Mouse (Mus musculus) bone marrow macrophage, adult 2 months (primary cell): Measurements from ENCODE around the gene Gcgr. TPM values are rescaled to one million over a fixed set of nuclear protein-coding genes. Genes with fewer than 3 reads are reported as not detected.

Experiments
- H3K27ac ChIP-seq: 2 replicates; pipeline ENCODE4 v1.5.1; 2012; ENCODE audit warnings: low read depth, low read length; ENCODE audit not compliant: insufficient read depth
- H3K4me1 ChIP-seq: 2 replicates; pipeline ENCODE4 v1.6.1; 2012; ENCODE audit warnings: low read length; ENCODE audit not compliant: control insufficient read depth, insufficient read depth
- H3K4me3 ChIP-seq: 2 replicates; pipeline ENCODE4 v1.5.1; 2012; ENCODE audit warnings: mild to moderate bottlenecking, low read length, moderate library complexity; ENCODE audit not compliant: insufficient read depth
- CTCF ChIP-seq: IDR thresholded peaks from 2 replicates; pipeline ENCODE4 v1.5.1; 2012; ENCODE audit warnings: low read depth, mild to moderate bottlenecking, low read length, moderate library complexity
- POLR2A ChIP-seq: IDR thresholded peaks from 2 replicates; pipeline ENCODE4 v1.6.1; 2012; ENCODE audit warnings: mild to moderate bottlenecking, low read depth, low read length, borderline replicate concordance
- polyA plus RNA-seq: library from polyadenylated mRNA; stranded (reverse); fragments of >200 nt; gene quantifications from 2 replicates; pipeline ENCODE4 v1.2.4, GENCODE M21; 2012; ENCODE audit not compliant: missing spikeins, insufficient read depth, insufficient read length

Gene Gcgr
- polyA plus RNA-seq, 1 experiment = not detected

- Histone ChIP-seq H3K4me1 (peaks cover 21% of the 10 kb centered on the region), H3K27ac (no peak overlapping the region), H3K4me3 (no peak overlapping the region)
- TF ChIP-seq POLR2A (no peak), CTCF (no peak)
Measured at GRCm38 (mm10) chr11:120517147-120517546, 13.4 kb upstream of the Gcgr start.

- peak overlapping the region; percentile 12 for H3K4me3 ChIP-seq
Measured at GRCm38 (mm10) chr11:120518027-120518426, 12.5 kb upstream of the Gcgr start.

GRCm38 (mm10) chr11:120518558-120518957 lies 11.9 kb upstream of the Gcgr start:
- Histone ChIP-seq H3K4me3 (peak overlapping the region; percentile 12), H3K27ac (peak overlapping the region; percentile 58), H3K4me1 (peaks cover 21% of the 10 kb centered on the region)
- TF ChIP-seq POLR2A = no peak
- TF ChIP-seq CTCF = no peak

More at GRCm38 (mm10) chr11:120518027-120518426, 12.5 kb upstream of the Gcgr start:
- TF ChIP-seq POLR2A = no peak
- TF ChIP-seq CTCF = no peak
- Histone ChIP-seq H3K4me1 (peaks cover 21% of the 10 kb centered on the region), H3K27ac (peak overlapping the region; percentile 60)

GRCm38 (mm10) chr11:120519738-120520137 lies 10.8 kb upstream of the Gcgr start:
- H3K4me3 ChIP-seq = peak overlapping the region; percentile 32
- peak overlapping the region; percentile 67 for H3K27ac ChIP-seq
- peaks cover 21% of the 10 kb centered on the region for H3K4me1 ChIP-seq
- TF ChIP-seq CTCF (no peak), POLR2A (no peak)

- no peak overlapping the region for H3K4me3 ChIP-seq
- peaks cover 22% of the 10 kb centered on the region for H3K4me1 ChIP-seq
- no peak overlapping the region for H3K27ac ChIP-seq
- no peak for TF ChIP-seq POLR2A
- no peak for TF ChIP-seq CTCF
Measured at GRCm38 (mm10) chr11:120520498-120520897, 10.0 kb upstream of the Gcgr start.

- no peak overlapping the region for H3K27ac ChIP-seq
- TF ChIP-seq CTCF = no peak
- TF ChIP-seq POLR2A = no peak
- peaks cover 25% of the 10 kb centered on the region for H3K4me1 ChIP-seq
- H3K4me3 ChIP-seq = no peak overlapping the region
Measured at GRCm38 (mm10) chr11:120520967-120521540, 9.4 kb upstream of the Gcgr start.

- TF ChIP-seq CTCF (no peak), POLR2A (no peak)
- no peak overlapping the region for H3K27ac ChIP-seq
Measured at GRCm38 (mm10) chr11:120522581-120522980, 7.9 kb upstream of the Gcgr start.

GRCm38 (mm10) chr11:120525959-120526358 lies 4.5 kb upstream of the Gcgr start:
- TF ChIP-seq CTCF = no peak
- no peak for TF ChIP-seq POLR2A
- Histone ChIP-seq H3K4me3 (no peak overlapping the region), H3K4me1 (peaks cover 10% of the 10 kb centered on the region), H3K27ac (peak overlapping the region; percentile 70)

More at GRCm38 (mm10) chr11:120522581-120522980, 7.9 kb upstream of the Gcgr start:
- Histone ChIP-seq H3K4me3 (no peak overlapping the region), H3K4me1 (peaks cover 31% of the 10 kb centered on the region)

GRCm38 (mm10) chr11:120527690-120528354 lies 2.7 kb upstream of the Gcgr start:
- Histone ChIP-seq H3K27ac (no peak overlapping the region), H3K4me3 (no peak overlapping the region), H3K4me1 (peaks cover 12% of the 10 kb centered on the region)
- no peak for TF ChIP-seq POLR2A
- TF ChIP-seq CTCF = no peak

- no peak for TF ChIP-seq POLR2A
- no peak for TF ChIP-seq CTCF
- H3K4me3 ChIP-seq = no peak overlapping the region
- no peak overlapping the region for H3K27ac ChIP-seq
- peaks cover 12% of the 10 kb centered on the region for H3K4me1 ChIP-seq
Measured at GRCm38 (mm10) chr11:120528903-120529302, 1.6 kb upstream of the Gcgr start.
